Mouse (Mus musculus) ovary, adult 18-20 months (tissue): ENCODE measurements around the gene Col6a2.

Source experiments
- DNase-seq: peaks from one replicate; pipeline ENCODE4 v3.0.0; 2022; ENCODE audit warnings: low spot score, mixed read lengths

The Col6a2 gene

GRCm38 (mm10) chr10:76636026-76636425 is 12.6 kb upstream of the Col6a2 start:
- no peak for DNase-seq

- DNase-seq, result no peak
These were observed 11.2 kb upstream of the Col6a2 start for GRCm38 (mm10) chr10:76634584-76634983.

GRCm38 (mm10) chr10:76634094-76634571 is 10.7 kb upstream of the Col6a2 start:
- DNase-seq, result no peak

- DNase-seq, result no peak
These were observed 9.2 kb upstream of the Col6a2 start for GRCm38 (mm10) chr10:76632630-76633029.

GRCm38 (mm10) chr10:76630657-76631056 is 7.2 kb upstream of the Col6a2 start:
- DNase-seq, result no peak

- DNase-seq, result no peak
These were observed 4.3 kb upstream of the Col6a2 start for GRCm38 (mm10) chr10:76627714-76628113.

GRCm38 (mm10) chr10:76624903-76625302 is 1.5 kb upstream of the Col6a2 start:
- DNase-seq, result no peak

GRCm38 (mm10) chr10:76623734-76624133 is 304 bp upstream of the Col6a2 start:
- DNase-seq, result no peak

GRCm38 (mm10) chr10:76622411-76622810 is 1.0 kb downstream of the Col6a2 start:
- no peak for DNase-seq

GRCm38 (mm10) chr10:76612473-76612872 is 11.0 kb downstream of the Col6a2 start:
- DNase-seq, result no peak

GRCm38 (mm10) chr10:76602690-76603089 is 20.7 kb downstream of the Col6a2 start:
- no peak for DNase-seq

GRCm38 (mm10) chr10:76596338-76596737 is 27.1 kb downstream of the Col6a2 start:
- DNase-seq, result no peak

GRCm38 (mm10) chr10:76590197-76590596 is 33.2 kb downstream of the Col6a2 start:
- DNase-seq, result no peak

GRCm38 (mm10) chr10:76586190-76586589 is 37.2 kb downstream of the Col6a2 start:
- DNase-seq, result no peak

- no peak for DNase-seq
These were observed 39.3 kb downstream of the Col6a2 start for GRCm38 (mm10) chr10:76584138-76584537.

GRCm38 (mm10) chr10:76576920-76577319 is 46.5 kb downstream of the Col6a2 start:
- no peak for DNase-seq

GRCm38 (mm10) chr10:76575374-76575773 is 48.1 kb downstream of the Col6a2 start, which contains the start of gene Ftcd:
Gene Ftcd (plus strand): TSS chr10:76575648.
- no peak for DNase-seq

GRCm38 (mm10) chr10:76572151-76572550 is 51.3 kb downstream of the Col6a2 start:
- DNase-seq, result no peak

- no peak for DNase-seq
These were observed 52.4 kb downstream of the Col6a2 start for GRCm38 (mm10) chr10:76571070-76571469.

- DNase-seq, result no peak
These were observed 53.3 kb downstream of the Col6a2 start for GRCm38 (mm10) chr10:76569996-76570685.

- DNase-seq, result no peak
These were observed 61.5 kb downstream of the Col6a2 start, which contains the start of gene Spatc1l for GRCm38 (mm10) chr10:76561972-76562371. Gene Spatc1l (plus strand): TSS chr10:76562272.

- no peak for DNase-seq
These were observed 69.4 kb downstream of the Col6a2 start for GRCm38 (mm10) chr10:76554061-76554460.

- DNase-seq, result no peak
These were observed 71.9 kb downstream of the Col6a2 start for GRCm38 (mm10) chr10:76551556-76551955.

GRCm38 (mm10) chr10:76550458-76550857 is 73.0 kb downstream of the Col6a2 start:
- no peak for DNase-seq
